ENCODE assay signal across 21 mouse cellular contexts in the genomic region with DNA sequence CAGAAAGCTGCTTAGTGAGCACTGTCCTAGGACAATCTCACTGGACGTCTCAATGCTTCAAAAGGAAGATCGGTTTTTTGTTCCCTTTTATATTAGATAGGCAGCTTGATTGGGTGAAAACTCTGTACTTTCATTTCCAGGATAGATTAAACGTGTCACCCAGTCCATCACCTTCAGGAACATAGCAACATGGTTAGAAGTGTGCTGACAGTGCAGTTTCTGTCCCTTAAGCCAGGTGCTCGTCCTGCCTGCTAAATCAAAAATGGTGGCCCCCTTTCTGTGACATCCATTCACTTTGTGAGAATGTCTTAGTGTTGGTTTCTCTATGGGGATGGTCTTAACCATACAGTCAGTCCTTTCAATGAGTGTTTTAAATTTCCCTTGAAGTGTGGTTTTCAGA.
DNase-seq lines count a peak whose midpoint lies in the region; ATAC-seq and TF ChIP-seq lines count a peak whose summit lies in the region.
"Had no signal": no experiment of that assay in that cellular context is flagged by ENCODE, and none has a peak within 500 bp of the region (broad histone marks: within the 10 kb centered on the region; RNA-seq: fewer than 3 reads in every experiment).

No protein-coding gene starts in this region.

- in situ Hi-C loops in ES-E14 (cut with MboI; ENCODE audit: low sequenced_read_pairs in 2 of 2, unreplicated experiment in 2 of 2): no loop called here

- H3K9me3 ChIP-seq in forebrain, postnatal 0 days (ENCODE audit: low read length): 0 out of 2 replicates have a peak, but pooled peaks cover 4% of the 10 kb centered on the region
- no peaks in the 10 kb centered on the region for H3K9me3 ChIP-seq in forebrain, embryonic 14.5 days (replicated peaks; ENCODE audit: control insufficient read depth, low read length)
- peaks cover 6% of the 10 kb centered on the region for H3K9me3 ChIP-seq in hindbrain, postnatal 0 days (ENCODE audit: low read length)
- peaks cover 7% of the 10 kb centered on the region; the same call in 1 of the 2 replicates for H3K9me3 ChIP-seq in hindbrain, embryonic 10.5 days
- no peaks in the 10 kb centered on the region for H3K9me3 ChIP-seq in ES-E14 (ENCODE audit: control insufficient read depth, insufficient read depth, low read depth, low read length)
- H3K9me3 ChIP-seq in midbrain, embryonic 16.5 days (replicated peaks; ENCODE audit: control insufficient read depth, low read length, poor library complexity, severe bottlenecking): no peaks in the 10 kb centered on the region; the same call in 1 of the 2 replicates
- H3K9me3 ChIP-seq: heart, embryonic 15.5 days had no signal

- WGBS in forebrain, postnatal 0 days: 59% methylated on average over 4 of the region's 4 CpGs
- WGBS in forebrain, embryonic 14.5 days: 68% methylated on average over 4 of the region's 4 CpGs
- WGBS in hindbrain, postnatal 0 days: 73% methylated on average over 4 of the region's 4 CpGs
- 81% methylated on average over 4 of the region's 4 CpGs for WGBS in hindbrain, embryonic 10.5 days
- WGBS in midbrain, embryonic 16.5 days: 54% methylated on average over 4 of the region's 4 CpGs

- TF ChIP-seq CTCF in forebrain, postnatal 0 days (IDR thresholded peaks at IDR 0.05; ENCODE audit: low read depth): no peak
- no peak for TF ChIP-seq CTCF in hindbrain, postnatal 0 days (IDR thresholded peaks at IDR 0.05; ENCODE audit: low read depth)

- no peak overlapping the region for H3K9ac ChIP-seq in forebrain, postnatal 0 days
- H3K9ac ChIP-seq in forebrain, embryonic 14.5 days (ENCODE audit: low read length): no peak overlapping the region
- H3K9ac ChIP-seq in hindbrain, postnatal 0 days (replicated peaks; ENCODE audit: low read length): no peak overlapping the region
- no peak overlapping the region for H3K9ac ChIP-seq in ES-E14 (ENCODE audit: insufficient read depth, low read depth, low read length, poor library complexity, severe bottlenecking)
- H3K9ac ChIP-seq in midbrain, embryonic 16.5 days (ENCODE audit: low read depth, low read length): no peak overlapping the region
- H3K9ac ChIP-seq: embryonic facial prominence, embryonic 12.5 days; forebrain, embryonic 12.5 days; heart, embryonic 15.5 days had no signal

- H3K4me2 ChIP-seq in forebrain, postnatal 0 days (ENCODE audit: low read depth): no peak overlapping the region
- H3K4me2 ChIP-seq in forebrain, embryonic 14.5 days (ENCODE audit: low read length): no peak overlapping the region
- H3K4me2 ChIP-seq in hindbrain, postnatal 0 days (ENCODE audit: low read depth, low read length): no peak overlapping the region
- H3K4me2 ChIP-seq in midbrain, embryonic 16.5 days (ENCODE audit: low read length): no peak overlapping the region
- H3K4me2 ChIP-seq: embryonic facial prominence, embryonic 12.5 days; forebrain, embryonic 12.5 days; heart, embryonic 11.5 days; heart, embryonic 15.5 days had no signal

- no peak overlapping the region for H3K4me3 ChIP-seq in forebrain, postnatal 0 days (ENCODE audit: low read depth, low read length)
- no peak overlapping the region for H3K4me3 ChIP-seq in forebrain, embryonic 14.5 days (ENCODE audit: low read depth, low read length)
- no peak overlapping the region for H3K4me3 ChIP-seq in hindbrain, postnatal 0 days (ENCODE audit: low read length)
- no peak overlapping the region for H3K4me3 ChIP-seq in hindbrain, embryonic 10.5 days
- H3K4me3 ChIP-seq in ES-E14 (ENCODE audit: insufficient read depth in 1 of 2, low read depth in 1 of 2, low read length in 2 of 2, poor library complexity in 1 of 2, severe bottlenecking in 1 of 2): no peak overlapping the region
- H3K4me3 ChIP-seq in midbrain, embryonic 16.5 days (ENCODE audit: low read depth, low read length): no peak overlapping the region
- H3K4me3 ChIP-seq: embryonic facial prominence, embryonic 12.5 days; forebrain, embryonic 12.5 days; heart, adult 2 months; heart, embryonic 15.5 days had no signal

- no peaks in the 10 kb centered on the region for H3K27me3 ChIP-seq in forebrain, postnatal 0 days (ENCODE audit: insufficient read depth, low read length)
- H3K27me3 ChIP-seq in forebrain, embryonic 14.5 days (replicated peaks; ENCODE audit: control insufficient read depth, insufficient read depth, low read length): no peaks in the 10 kb centered on the region
- H3K27me3 ChIP-seq in hindbrain, postnatal 0 days (ENCODE audit: insufficient read depth, low read length): no peaks in the 10 kb centered on the region
- no peaks in the 10 kb centered on the region for H3K27me3 ChIP-seq in hindbrain, embryonic 10.5 days (ENCODE audit: insufficient read depth, poor library complexity, severe bottlenecking)
- H3K27me3 ChIP-seq in midbrain, embryonic 16.5 days (ENCODE audit: control insufficient read depth, insufficient read depth, low read depth, low read length): no peaks in the 10 kb centered on the region
- H3K27me3 ChIP-seq: embryonic facial prominence, embryonic 12.5 days; forebrain, embryonic 12.5 days; heart, embryonic 15.5 days had no signal

- H3K27ac ChIP-seq in forebrain, postnatal 0 days (ENCODE audit: low read depth, low read length): peak overlapping the region; percentile 74
- H3K27ac ChIP-seq in forebrain, embryonic 14.5 days (ENCODE audit: low read depth, low read length): no peak overlapping the region
- H3K27ac ChIP-seq in hindbrain, postnatal 0 days: peak overlapping the region; percentile 26
- no peak overlapping the region for H3K27ac ChIP-seq in hindbrain, embryonic 10.5 days
- no peak overlapping the region for H3K27ac ChIP-seq in ES-E14 (ENCODE audit: insufficient read depth, low read depth, low read length, poor library complexity, severe bottlenecking)
- H3K27ac ChIP-seq in midbrain, embryonic 16.5 days (ENCODE audit: low read length): peak overlapping the region; percentile 64
- H3K27ac ChIP-seq: embryonic facial prominence, embryonic 12.5 days; forebrain, embryonic 12.5 days; heart, adult 2 months; heart, embryonic 15.5 days had no signal

- H3K4me1 ChIP-seq in forebrain, postnatal 0 days (ENCODE audit: insufficient read depth): peaks cover 11% of the 10 kb centered on the region
- peaks cover 14% of the 10 kb centered on the region for H3K4me1 ChIP-seq in forebrain, embryonic 14.5 days (ENCODE audit: control insufficient read depth, insufficient read depth, low read length)
- H3K4me1 ChIP-seq in hindbrain, postnatal 0 days (ENCODE audit: insufficient read depth, low read length): peaks cover 9% of the 10 kb centered on the region; the same call in 1 of the 2 replicates
- peaks cover 16% of the 10 kb centered on the region for H3K4me1 ChIP-seq in hindbrain, embryonic 10.5 days (replicated peaks)
- no peaks in the 10 kb centered on the region for H3K4me1 ChIP-seq in ES-E14 (ENCODE audit: control insufficient read depth in 2 of 2, insufficient read depth in 2 of 2, low read length in 2 of 2, poor library complexity in 1 of 2)
- H3K4me1 ChIP-seq in midbrain, embryonic 16.5 days (ENCODE audit: control insufficient read depth, insufficient read depth, low read length): peaks cover 19% of the 10 kb centered on the region
- H3K4me1 ChIP-seq: embryonic facial prominence, embryonic 12.5 days had no signal

- no peak for DNase-seq in forebrain, postnatal 0 days
- no peak for DNase-seq in forebrain, embryonic 14.5 days (ENCODE audit: low spot score)
- DNase-seq in hindbrain, postnatal 0 days (ENCODE audit: low spot score): no peak
- DNase-seq in hindbrain, embryonic 10.5 days (ENCODE audit: low spot score): no peak
- DNase-seq in ES-E14 (ENCODE audit: low read depth, low spot score): no peak
- no peak for DNase-seq in layer of hippocampus, adult 9-10 months (ENCODE audit: low spot score)
- DNase-seq: adrenal gland, adult 8-10 months; adrenal gland, postnatal 36 days; cerebellum, adult 11 months; cerebellum, adult 8-10 months; cerebellum, postnatal 14 days; gastrocnemius, postnatal 14 days; heart, adult 2 months; heart, postnatal 14 days; kidney, adult 11 months had no signal

- H3K36me3 ChIP-seq in forebrain, postnatal 0 days (ENCODE audit: insufficient read depth): no peaks in the 10 kb centered on the region
- H3K36me3 ChIP-seq in forebrain, embryonic 14.5 days (ENCODE audit: control insufficient read depth, insufficient read depth, low read length): no peaks in the 10 kb centered on the region
- H3K36me3 ChIP-seq in hindbrain, postnatal 0 days (ENCODE audit: insufficient read depth, low read length): no peaks in the 10 kb centered on the region
- H3K36me3 ChIP-seq in hindbrain, embryonic 10.5 days: no peaks in the 10 kb centered on the region
- H3K36me3 ChIP-seq in ES-E14 (ENCODE audit: control insufficient read depth, insufficient read depth, low read length, poor library complexity, severe bottlenecking): no peaks in the 10 kb centered on the region
- H3K36me3 ChIP-seq in midbrain, embryonic 16.5 days (ENCODE audit: control insufficient read depth, insufficient read depth, low read length): no peaks in the 10 kb centered on the region
- H3K36me3 ChIP-seq: embryonic facial prominence, embryonic 12.5 days; forebrain, embryonic 12.5 days; G1E; heart, embryonic 15.5 days had no signal

- peak; percentile 34; the same call in 1 of the 2 replicates for ATAC-seq in forebrain, postnatal 0 days
- no peak for ATAC-seq in forebrain, embryonic 14.5 days
- ATAC-seq in hindbrain, postnatal 0 days: no peak
- no peak for ATAC-seq in midbrain, embryonic 16.5 days

TF ChIP-seq in ES-E14, 5 proteins besides CTCF, POLR2A, EP300 and RAD21:
- TF ChIP-seq ZNF384 (IDR thresholded peaks at IDR 0.05; ENCODE audit: low read depth, low read length) (no peak), CHD2 (IDR thresholded peaks at IDR 0.05; ENCODE audit: low read depth, low read length) (no peak), MAFK (IDR thresholded peaks at IDR 0.05; ENCODE audit: insufficient read depth, low read depth, low read length) (peak; percentile 94)

Comparison
In these comparisons a context has a peak if more than half of its experiments do, and no peak if none do; other contexts are left out.
1. H3K27ac ChIP-seq: peak in forebrain, postnatal 0 days (single experiment), hindbrain, postnatal 0 days (single experiment) and midbrain, embryonic 16.5 days (single experiment); none in forebrain, embryonic 14.5 days (single experiment), hindbrain, embryonic 10.5 days (single experiment) and ES-E14 (single experiment).